Mouse (Mus musculus) lung, postnatal 0 days (tissue): ENCODE results near the gene Fars2.

Experiments used
- CTCF ChIP-seq: IDR thresholded peaks from 2 replicates; pipeline ENCODE4 v1.5.1; 2016; ENCODE audit warnings: antibody characterized with exemption, mild to moderate bottlenecking
- EP300 ChIP-seq: IDR thresholded peaks from 2 replicates; pipeline ENCODE4 v1.6.1; 2016; ENCODE audit warnings: antibody characterized with exemption, mild to moderate bottlenecking, control low read depth

- TF ChIP-seq EP300 (no peak), CTCF (no peak)
These were observed 249.1 kb downstream of the Fars2 start for GRCm38 (mm10) chr13:36366304-36366703.
